8 mouse cellular contexts compared by ENCODE assay signal in genomic region chr19:10869241-10869885, GRCm38 (mm10). TPM values are rescaled to one million over a fixed set of nuclear protein-coding genes. Genes with fewer than 3 reads are reported as not detected.
DNase-seq lines count a peak whose midpoint lies in the region; ATAC-seq and TF ChIP-seq lines count a peak whose summit lies in the region.

No protein-coding gene starts in this region.

- peak; percentile 36 for TF ChIP-seq CTCF in kidney, postnatal 0 days (IDR thresholded peaks at IDR 0.05; ENCODE audit: low read depth)

- peak; percentile 67 to 72 for DNase-seq in urinary bladder, adult 18-20 months (ENCODE audit: low spot score in 2 of 2)
- DNase-seq in urinary bladder, postnatal 10 days (ENCODE audit: low spot score) = no peak
- DNase-seq in forebrain, embryonic 11.5 days (ENCODE audit: low spot score) = peak; percentile 91
- DNase-seq in kidney, postnatal 0 days (ENCODE audit: low spot score) = peak; percentile 91
- peak; percentile 58 for DNase-seq in liver
- peak; percentile 82 for DNase-seq in testis, postnatal 10 days (ENCODE audit: low spot score)

- peaks cover 22% of the 10 kb centered on the region for H3K36me3 ChIP-seq in forebrain, embryonic 11.5 days (ENCODE audit: control insufficient read depth, insufficient read depth, low read length)
- H3K36me3 ChIP-seq in heart, embryonic 14.5 days (ENCODE audit: control insufficient read depth, insufficient read depth, low read length) = peaks cover 61% of the 10 kb centered on the region
- peaks cover 43% of the 10 kb centered on the region for H3K36me3 ChIP-seq in kidney, postnatal 0 days (ENCODE audit: insufficient read depth, low read length)

- H3K4me2 ChIP-seq in forebrain, embryonic 11.5 days (ENCODE audit: low read depth, low read length, severe bottlenecking) = peak overlapping the region; percentile 74
- peak overlapping the region; percentile 83 for H3K4me2 ChIP-seq in heart, embryonic 14.5 days (ENCODE audit: low read length)
- H3K4me2 ChIP-seq in kidney, postnatal 0 days (ENCODE audit: low read length) = peak overlapping the region; percentile 77

- H3K9me3 ChIP-seq in forebrain, embryonic 11.5 days (ENCODE audit: control insufficient read depth, low read length) = no peaks in the 10 kb centered on the region
- no peaks in the 10 kb centered on the region for H3K9me3 ChIP-seq in heart, embryonic 14.5 days (ENCODE audit: control insufficient read depth, low read length)
- no peaks in the 10 kb centered on the region for H3K9me3 ChIP-seq in kidney, postnatal 0 days (replicated peaks; ENCODE audit: low read length)

- H3K27ac ChIP-seq in forebrain, embryonic 11.5 days (ENCODE audit: low read depth, low read length) = peak overlapping the region; percentile 82
- H3K27ac ChIP-seq in heart, embryonic 14.5 days (replicated peaks in 1 of 2; ENCODE audit: control insufficient read depth in 1 of 2, insufficient read depth in 1 of 2, low read depth in 2 of 2, low read length in 2 of 2) = peak overlapping the region; percentile 62 to 64
- peak overlapping the region; percentile 74; the same call in 1 of the 2 replicates for H3K27ac ChIP-seq in kidney, postnatal 0 days

- H3K4me1 ChIP-seq in forebrain, embryonic 11.5 days (replicated peaks; ENCODE audit: control insufficient read depth, insufficient read depth, low read length) = peaks cover 7% of the 10 kb centered on the region; the same call in 1 of the 2 replicates
- peaks cover 9 to 19% of the 10 kb centered on the region in 2 experiments for H3K4me1 ChIP-seq in heart, embryonic 14.5 days (ENCODE audit: control insufficient read depth in 2 of 2, insufficient read depth in 2 of 2, low read length in 2 of 2)
- H3K4me1 ChIP-seq in kidney, postnatal 0 days (replicated peaks; ENCODE audit: insufficient read depth, low read length) = peaks cover 14% of the 10 kb centered on the region

- under 1% methylated on average over 41 of the region's 43 CpGs for WGBS in forebrain, embryonic 11.5 days
- under 1% methylated on average over 42 of the region's 43 CpGs for WGBS in heart, embryonic 14.5 days
- WGBS in kidney, postnatal 0 days = under 1% methylated on average over 39 of the region's 43 CpGs

- ATAC-seq in forebrain, embryonic 11.5 days (replicated peaks; ENCODE audit: low FRiP score) = peak; percentile 94
- ATAC-seq in heart, embryonic 14.5 days (ENCODE audit: insufficient number of reproducible peaks, insufficient read depth, low FRiP score, low read depth) = peak; percentile 81
- peak; percentile 84 for ATAC-seq in kidney, postnatal 0 days (replicated peaks; ENCODE audit: low FRiP score, low read depth)
- peak; percentile 42; the same call in 1 of the 2 replicates for ATAC-seq in monocyte, adult 5-6 weeks (replicated peaks; ENCODE audit: insufficient number of reproducible peaks, low FRiP score, low TSS enrichment, poor library complexity, severe bottlenecking)

- H3K9ac ChIP-seq in forebrain, embryonic 11.5 days (ENCODE audit: low read length) = peak overlapping the region; percentile 96
- peak overlapping the region; percentile 92 for H3K9ac ChIP-seq in heart, embryonic 14.5 days (ENCODE audit: low read length)
- peak overlapping the region; percentile 74 for H3K9ac ChIP-seq in kidney, postnatal 0 days (ENCODE audit: low read depth, low read length)

- peak overlapping the region; percentile 86 for H3K4me3 ChIP-seq in forebrain, embryonic 11.5 days (ENCODE audit: low read depth, low read length)
- H3K4me3 ChIP-seq in heart, embryonic 14.5 days (ENCODE audit: control insufficient read depth in 1 of 2, insufficient read depth in 1 of 2, low read depth in 1 of 2, low read length in 2 of 2) = peak overlapping the region; percentile 85 to 96
- peak overlapping the region; percentile 68 for H3K4me3 ChIP-seq in kidney, postnatal 0 days (replicated peaks; ENCODE audit: low read depth, low read length)

- no peaks in the 10 kb centered on the region for H3K27me3 ChIP-seq in forebrain, embryonic 11.5 days (ENCODE audit: control insufficient read depth, insufficient read depth, low read length)
- H3K27me3 ChIP-seq in heart, embryonic 14.5 days (ENCODE audit: control insufficient read depth, insufficient read depth, low read length) = no peaks in the 10 kb centered on the region
- no peaks in the 10 kb centered on the region for H3K27me3 ChIP-seq in kidney, postnatal 0 days (ENCODE audit: insufficient read depth, low read length)

RNA-seq across cellular contexts. Expression of gene Tmem132a, which starts 0.4 kb away (rescaled TPM):
- 87.1 and 95.1 TPM in 2 replicates for polyA plus RNA-seq in forebrain, embryonic 11.5 days (2014; fragmentation: Nextera tagmentation; extraction: Ambion mirVana)
- polyA plus RNA-seq in heart, embryonic 14.5 days (2014; fragmentation: Nextera tagmentation; extraction: Ambion mirVana) = 31.6 and 37.0 TPM in 2 replicates
- 43.5 and 45.0 TPM in 2 replicates for polyA plus RNA-seq in kidney, postnatal 0 days (2015; fragmentation: Nextera tagmentation; extraction: Ambion mirVana)
- total RNA-seq in monocyte, adult 5-6 weeks (2017) = 0.58 TPM in 1 of 3 replicates, not detected in the others

RNA-seq across cellular contexts. Expression of gene Tmem109, which starts 12.4 kb away (rescaled TPM):
- 44.3 and 45.9 TPM in 2 replicates for polyA plus RNA-seq in forebrain, embryonic 11.5 days (2014; fragmentation: Nextera tagmentation; extraction: Ambion mirVana)
- polyA plus RNA-seq in heart, embryonic 14.5 days (2014; fragmentation: Nextera tagmentation; extraction: Ambion mirVana) = 92.4 and 94.5 TPM in 2 replicates
- 87.0 and 89.6 TPM in 2 replicates for polyA plus RNA-seq in kidney, postnatal 0 days (2015; fragmentation: Nextera tagmentation; extraction: Ambion mirVana)
- 32.4 to 64.6 TPM (median 53.0 TPM) in 3 replicates for total RNA-seq in monocyte, adult 5-6 weeks (2017)

RNA-seq across cellular contexts. Expression of gene Prpf19, which starts 25.7 kb away (rescaled TPM):
- polyA plus RNA-seq in forebrain, embryonic 11.5 days (2014; fragmentation: Nextera tagmentation; extraction: Ambion mirVana) = 50.9 and 55.5 TPM in 2 replicates
- polyA plus RNA-seq in heart, embryonic 14.5 days (2014; fragmentation: Nextera tagmentation; extraction: Ambion mirVana) = 32.0 and 35.3 TPM in 2 replicates
- 30.6 and 35.2 TPM in 2 replicates for polyA plus RNA-seq in kidney, postnatal 0 days (2015; fragmentation: Nextera tagmentation; extraction: Ambion mirVana)
- 74.0 to 103 TPM (median 96.6 TPM) in 3 replicates for total RNA-seq in monocyte, adult 5-6 weeks (2017)

RNA-seq across cellular contexts. Expression of gene Slc15a3, which starts 29.8 kb away (rescaled TPM):
- 0.19 and 0.20 TPM in 2 replicates for polyA plus RNA-seq in forebrain, embryonic 11.5 days (2014; fragmentation: Nextera tagmentation; extraction: Ambion mirVana)
- 0.46 and 0.66 TPM in 2 replicates for polyA plus RNA-seq in heart, embryonic 14.5 days (2014; fragmentation: Nextera tagmentation; extraction: Ambion mirVana)
- polyA plus RNA-seq in kidney, postnatal 0 days (2015; fragmentation: Nextera tagmentation; extraction: Ambion mirVana) = 0.83 and 0.93 TPM in 2 replicates
- total RNA-seq in monocyte, adult 5-6 weeks (2017) = 23.9 to 28.8 TPM (median 26.8 TPM) in 3 replicates

RNA-seq across cellular contexts. Expression of gene Cd6, which starts 39.5 kb away (rescaled TPM):
- 0.28 TPM in 1 of 2 replicates, not detected in the other for polyA plus RNA-seq in forebrain, embryonic 11.5 days (2014; fragmentation: Nextera tagmentation; extraction: Ambion mirVana)
- polyA plus RNA-seq in heart, embryonic 14.5 days (2014; fragmentation: Nextera tagmentation; extraction: Ambion mirVana) = not detected in 2 replicates
- polyA plus RNA-seq in kidney, postnatal 0 days (2015; fragmentation: Nextera tagmentation; extraction: Ambion mirVana) = 0.05 TPM in 1 of 2 replicates, not detected in the other
- total RNA-seq in monocyte, adult 5-6 weeks (2017) = 1.8 to 3.3 TPM (median 2.2 TPM) in 3 replicates

Comparison
In these comparisons a context has a peak if more than half of its experiments do, and no peak if none do; other contexts are left out.
1. ATAC-seq: peak in every context shown above with its lines; median percentile 94 in forebrain, embryonic 11.5 days; 84 in kidney, postnatal 0 days; 81 in heart, embryonic 14.5 days; 42 in monocyte, adult 5-6 weeks.